Mouse (Mus musculus) forebrain, postnatal 0 days (tissue): ENCODE measurements around the gene Lmbrd2. TPM values are rescaled to one million over a fixed set of nuclear protein-coding genes. Genes with fewer than 3 reads are reported as not detected.

Source experiments
- ATAC-seq: fragments of 200-750 bp; cut with Nextera tagmentation; 2 replicates; pipeline ENCODE4 v1.8.0; 2017; ENCODE audit warnings: mild to moderate bottlenecking, moderate library complexity
- DNase-seq: peaks from one replicate; pipeline ENCODE4 v3.0.0-alpha.2; 2015
- H3K27ac ChIP-seq: fragments of 300-500 bp; sonication (generic); 2 replicates; pipeline ENCODE4 v1.5.1; 2014; ENCODE audit warnings: low read depth, mild to moderate bottlenecking, antibody characterized with exemption, low read length, moderate library complexity, mixed read lengths
- H3K27me3 ChIP-seq: fragments of 300-500 bp; sonication (generic); 2 replicates; pipeline ENCODE4 v1.6.1; 2014; ENCODE audit warnings: mild to moderate bottlenecking, low read length, mixed read lengths; ENCODE audit not compliant: insufficient read depth
- H3K36me3 ChIP-seq: fragments of 300-500 bp; sonication (generic); 2 replicates; pipeline ENCODE4 v1.6.1; 2014; ENCODE audit warnings: mild to moderate bottlenecking, moderate library complexity; ENCODE audit not compliant: insufficient read depth
- H3K4me1 ChIP-seq: fragments of 300-500 bp; sonication (generic); 2 replicates; pipeline ENCODE4 v1.6.1; 2014; ENCODE audit warnings: antibody characterized with exemption; ENCODE audit not compliant: insufficient read depth
- H3K4me2 ChIP-seq: fragments of 300-500 bp; sonication (generic); 2 replicates; pipeline ENCODE4 v1.6.1; 2014; ENCODE audit warnings: low read depth, mild to moderate bottlenecking, moderate library complexity
- H3K4me3 ChIP-seq: fragments of 300-500 bp; sonication (generic); 2 replicates; pipeline ENCODE4 v1.5.1; 2014; ENCODE audit warnings: low read depth, low read length, mixed read lengths
- H3K9ac ChIP-seq: fragments of 300-500 bp; sonication (generic); 2 replicates; pipeline ENCODE4 v1.6.1; 2014; ENCODE audit warnings: mild to moderate bottlenecking
- H3K9me3 ChIP-seq: fragments of 300-500 bp; sonication (generic); 2 replicates; pipeline ENCODE4 v1.6.1; 2016; ENCODE audit warnings: low read length
- CTCF ChIP-seq: sonication (generic); IDR thresholded peaks from 2 replicates; pipeline ENCODE4 v1.5.1; 2016; ENCODE audit warnings: antibody characterized with exemption, control low read depth, low read depth
- WGBS: fragments of 180-500 bp; shearing (Covaris S2); extraction: QIAGEN DNeasy Blood & Tissue Kit; methylation state at CpG from one replicate; pipeline ENCODE4 v1.1.7; 2014; 5-methylcytosine and 5-hydroxymethylcytosine counted together
- polyA plus RNA-seq: library from polyadenylated mRNA; unstranded; fragments of >200 nt; fragmentation: Nextera tagmentation; extraction: Ambion mirVana; gene quantifications from 2 replicates; pipeline ENCODE4 v1.2.1, GENCODE M21; 2015
- total RNA-seq: library from RNA; depleted of rRNA; stranded (reverse); fragments of >200 nt; gene quantifications from 2 replicates; pipeline ENCODE4 v1.2.3, GENCODE M21; 2014; rRNA removed

Gene Lmbrd2
- total RNA-seq = 19.2 and 23.2 TPM in 2 replicates
- polyA plus RNA-seq = 2.3 and 3.3 TPM in 2 replicates

- ATAC-seq (peak; percentile 99), DNase-seq (peak; percentile 97)
- Histone ChIP-seq H3K4me1 (peaks cover 7% of the 10 kb centered on the region; the same call in 1 of the 2 replicates), H3K9ac (peak within 1 kb of the TSS; percentile 90), H3K36me3 (peaks cover 13% of the 10 kb centered on the region), H3K27me3 (no peaks in the 10 kb centered on the region), H3K4me3 (peak within 1 kb of the TSS; percentile 93), H3K27ac (peak within 1 kb of the TSS; percentile 91), H3K9me3 (no peaks in the 10 kb centered on the region), H3K4me2 (peak within 1 kb of the TSS; percentile 81)
- TF ChIP-seq CTCF = no peak
- WGBS = 2% methylated on average over 34 of the region's 34 CpGs
Measured at GRCm38 (mm10) chr15:9140252-9140680, at the start of gene Lmbrd2. Lmbrd2 (plus strand) TSS chr15:9140550.

DNA sequence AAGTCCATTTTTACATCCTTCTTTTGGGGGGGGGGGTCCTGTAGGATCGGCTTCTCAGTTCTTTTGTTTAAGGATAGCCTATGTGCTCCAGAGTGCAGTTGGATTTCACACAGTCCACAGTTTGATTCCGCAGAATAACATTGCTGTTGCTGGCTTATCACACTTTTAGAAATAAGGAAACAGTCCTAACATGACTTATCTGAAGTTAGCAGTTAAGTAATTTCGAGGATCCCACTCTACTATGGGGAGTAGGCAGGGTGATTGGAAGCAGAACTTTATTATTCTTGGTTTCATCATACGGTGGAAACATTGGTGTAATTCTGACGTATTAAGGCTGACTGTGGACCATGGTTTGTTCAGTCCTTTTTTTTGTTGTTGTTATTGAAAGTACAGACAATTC lies 49.7 kb upstream of the Lmbrd2 start:
- no peak overlapping the region for H3K4me2 ChIP-seq
- no peak for ATAC-seq
- WGBS = 95% methylated on average over 5 of the region's 5 CpGs
- DNase-seq = no peak
- H3K4me3 ChIP-seq = no peak overlapping the region
- no peaks in the 10 kb centered on the region for H3K4me1 ChIP-seq
- peaks cover 7% of the 10 kb centered on the region for H3K36me3 ChIP-seq
- H3K27ac ChIP-seq = no peak overlapping the region
- TF ChIP-seq CTCF = no peak
- H3K27me3 ChIP-seq = no peaks in the 10 kb centered on the region
- H3K9me3 ChIP-seq = no peaks in the 10 kb centered on the region
- H3K9ac ChIP-seq = no peak overlapping the region

- no peak for DNase-seq
- no peak for TF ChIP-seq CTCF
- H3K9me3 ChIP-seq = no peaks in the 10 kb centered on the region
- H3K27ac ChIP-seq = no peak overlapping the region
- H3K9ac ChIP-seq = no peak overlapping the region
- peaks cover 20% of the 10 kb centered on the region for H3K36me3 ChIP-seq
- H3K27me3 ChIP-seq = no peaks in the 10 kb centered on the region
- WGBS = 78% methylated on average over 11 of the region's 11 CpGs
- H3K4me3 ChIP-seq = no peak overlapping the region
- peak overlapping the region; percentile 37; the same call in 1 of the 2 replicates for H3K4me2 ChIP-seq
- H3K4me1 ChIP-seq = no peaks in the 10 kb centered on the region
- ATAC-seq = peak; percentile 28; the same call in 1 of the 2 replicates
Measured at GRCm38 (mm10) chr15:9093598-9094365, 46.6 kb upstream of the Lmbrd2 start.

- 16% methylated on average over 13 of the region's 13 CpGs for WGBS
- no peak overlapping the region for H3K27ac ChIP-seq
Measured at GRCm38 (mm10) chr15:9094366-9094750, 46.0 kb upstream of the Lmbrd2 start.

GRCm38 (mm10) chr15:9096865-9097264 lies 43.5 kb upstream of the Lmbrd2 start:
- H3K4me3 ChIP-seq = no peak overlapping the region
- H3K4me2 ChIP-seq = no peak overlapping the region
- no peak for TF ChIP-seq CTCF
- no peak overlapping the region for H3K9ac ChIP-seq
- H3K4me1 ChIP-seq = no peaks in the 10 kb centered on the region
- no peak for ATAC-seq
- DNase-seq = no peak
- 90% methylated on average over 4 of the region's 4 CpGs for WGBS
- no peak overlapping the region for H3K27ac ChIP-seq
- H3K27me3 ChIP-seq = no peaks in the 10 kb centered on the region
- H3K9me3 ChIP-seq = no peaks in the 10 kb centered on the region
- peaks cover 27% of the 10 kb centered on the region for H3K36me3 ChIP-seq

More at GRCm38 (mm10) chr15:9094366-9094750, 46.0 kb upstream of the Lmbrd2 start:
- peaks cover 20% of the 10 kb centered on the region for H3K36me3 ChIP-seq
- no peak for TF ChIP-seq CTCF
- ATAC-seq = peak; percentile 97
- H3K27me3 ChIP-seq = no peaks in the 10 kb centered on the region
- no peaks in the 10 kb centered on the region for H3K4me1 ChIP-seq
- H3K9ac ChIP-seq = no peak overlapping the region
- H3K4me2 ChIP-seq = peak overlapping the region; percentile 37
- peak; percentile 45 for DNase-seq
- no peaks in the 10 kb centered on the region for H3K9me3 ChIP-seq
- H3K4me3 ChIP-seq = no peak overlapping the region

- no peak for TF ChIP-seq CTCF
- DNase-seq (peak; percentile 10), ATAC-seq (peak; percentile 79)
- 58% methylated on average over 10 of the region's 10 CpGs for WGBS
- Histone ChIP-seq H3K27me3 (no peaks in the 10 kb centered on the region), H3K36me3 (peaks cover 39% of the 10 kb centered on the region), H3K9ac (no peak overlapping the region), H3K4me2 (no peak overlapping the region), H3K4me3 (no peak overlapping the region), H3K4me1 (no peaks in the 10 kb centered on the region), H3K9me3 (no peaks in the 10 kb centered on the region), H3K27ac (no peak overlapping the region)
Measured at GRCm38 (mm10) chr15:9100446-9101077, 39.8 kb upstream of the Lmbrd2 start.
